Mouse (Mus musculus) cortical plate, adult 2 months (tissue): ENCODE measurements around the gene Il9. TPM values are rescaled to one million over a fixed set of nuclear protein-coding genes. Genes with fewer than 3 reads are reported as not detected.

Source experiments
- H3K27ac ChIP-seq: fragments of 200-500 bp; 2 replicates; pipeline ENCODE4 v1.5.1; 2012; ENCODE audit warnings: low read length, control low read depth, inconsistent platforms; ENCODE audit not compliant: insufficient read depth
- H3K4me1 ChIP-seq: fragments of 200-500 bp; 2 replicates; pipeline ENCODE4 v1.6.1; 2011; ENCODE audit warnings: low read length; ENCODE audit not compliant: control insufficient read depth, insufficient read depth
- H3K4me3 ChIP-seq: fragments of 200-500 bp; 2 replicates; pipeline ENCODE4 v1.5.1; 2011; ENCODE audit warnings: mild to moderate bottlenecking, low read length, control low read depth; ENCODE audit not compliant: insufficient read depth
- CTCF ChIP-seq: fragments of 200-500 bp; IDR thresholded peaks from 2 replicates; pipeline ENCODE4 v1.5.1; 2011; ENCODE audit warnings: mild to moderate bottlenecking, control low read depth, low read length; ENCODE audit not compliant: insufficient read depth; ENCODE audit errors: extremely low read depth
- POLR2A ChIP-seq: fragments of 200-500 bp; IDR thresholded peaks from 2 replicates; pipeline ENCODE4 v1.6.1; 2011; ENCODE audit warnings: mild to moderate bottlenecking, low read length, control low read depth; ENCODE audit not compliant: insufficient read depth; ENCODE audit errors: extremely low read depth
- polyA plus RNA-seq: library from polyadenylated mRNA; depleted of rRNA; stranded (reverse); fragments of >200 nt; gene quantifications from 2 replicates; pipeline ENCODE4 v1.2.3, GENCODE M21; 2012; rRNA removed

Il9 gene
- polyA plus RNA-seq, 1 experiment, result not detected

DNA sequence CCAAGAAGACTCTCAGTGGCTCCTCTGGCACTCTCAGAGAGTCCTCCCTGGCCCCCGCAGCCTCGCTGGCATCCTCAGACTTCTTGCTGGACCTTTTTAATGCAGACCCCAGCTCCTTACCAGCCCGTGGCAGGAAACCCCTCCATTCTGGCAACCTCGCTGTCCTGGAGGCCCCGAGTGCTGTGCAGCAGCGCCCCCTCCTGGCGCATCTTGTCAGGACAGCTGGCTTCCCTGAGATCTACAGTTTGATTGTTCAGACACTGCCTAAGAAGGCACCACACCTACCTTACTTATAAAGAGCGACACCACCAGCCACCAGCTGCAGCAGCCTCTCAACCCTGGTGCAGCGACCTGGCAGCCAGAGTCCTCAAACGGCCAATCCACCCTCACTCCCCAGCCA is 48.6 kb downstream of the Il9 start:
- Histone ChIP-seq H3K27ac (no peak overlapping the region), H3K4me3 (no peak overlapping the region), H3K4me1 (no peaks in the 10 kb centered on the region; the same call in 1 of the 2 replicates)
- TF ChIP-seq POLR2A (no peak), CTCF (peak; percentile 58)

DNA sequence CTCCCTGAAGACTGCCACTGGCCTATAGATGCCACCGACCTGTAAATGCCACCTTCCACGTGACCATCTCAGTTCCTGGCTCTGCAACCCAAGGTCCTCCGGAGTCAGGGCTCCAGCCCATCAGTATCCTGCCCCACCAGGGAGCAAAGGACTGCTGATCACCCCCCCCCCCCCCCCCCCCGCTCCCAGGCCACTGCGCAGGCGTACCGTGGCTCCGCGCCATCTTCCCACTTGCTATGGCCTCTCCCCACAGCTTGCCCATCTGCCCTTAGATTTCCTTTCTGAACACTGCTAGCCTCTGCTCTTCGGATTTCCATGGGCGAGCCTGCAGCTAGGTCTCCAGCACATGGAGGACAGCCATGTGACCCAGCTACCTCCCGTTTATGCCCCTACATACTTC is 49.5 kb downstream of the Il9 start:
- Histone ChIP-seq H3K4me3 (no peak overlapping the region), H3K27ac (no peak overlapping the region), H3K4me1 (no peaks in the 10 kb centered on the region)
- TF ChIP-seq POLR2A (no peak), CTCF (no peak)

Other genes starting within 250 kb of the Il9 start
- gene Neurog1, start 230.1 kb downstream of the Il9 start, polyA plus RNA-seq, result 0.21 and 0.23 TPM in 2 replicates
- 154 and 155 TPM in 2 replicates for gene Cxcl14, start 185.7 kb downstream of the Il9 start, polyA plus RNA-seq
- gene Gm3045, start 55.7 kb downstream of the Il9 start, polyA plus RNA-seq, result not detected in 2 replicates
- gene Slc25a48, start 43.9 kb downstream of the Il9 start, polyA plus RNA-seq, result 0.04 and 0.06 TPM in 2 replicates
- 5.5 and 6.1 TPM in 2 replicates for gene Fbxl21, start 40.2 kb upstream of the Il9 start, polyA plus RNA-seq
- gene Lect2, start 66.3 kb upstream of the Il9 start, polyA plus RNA-seq, result not detected in 2 replicates
- gene Tgfbi, start 127.3 kb upstream of the Il9 start, polyA plus RNA-seq, result 3.7 and 3.8 TPM in 2 replicates
- gene Smad5, start 220.8 kb upstream of the Il9 start, polyA plus RNA-seq, result 12.4 and 13.4 TPM in 2 replicates